Mouse (Mus musculus) heart, adult 8-10 months (tissue): Measurements from ENCODE around the gene Ccdc117. TPM values are rescaled to one million over a fixed set of nuclear protein-coding genes. Genes with fewer than 3 reads are reported as not detected.
"Not testable (repeated sequence)": the region's sequence is repeated elsewhere in the genome, so short reads cannot be mapped to it uniquely, and the experiment has no call there.

Experiments
- DNase-seq: peaks from one replicate; pipeline ENCODE4 v3.0.0; 2022; ENCODE audit warnings: low spot score
- total RNA-seq, 4 experiments: library from RNA; stranded (reverse); gene quantifications; 2 replicates each; pipeline ENCODE4 v1.2.4; 2022

Ccdc117 gene
- total RNA-seq, 4 experiments from 2014 or later, result 19.8 to 27.1 (median 22.6) TPM

DNA sequence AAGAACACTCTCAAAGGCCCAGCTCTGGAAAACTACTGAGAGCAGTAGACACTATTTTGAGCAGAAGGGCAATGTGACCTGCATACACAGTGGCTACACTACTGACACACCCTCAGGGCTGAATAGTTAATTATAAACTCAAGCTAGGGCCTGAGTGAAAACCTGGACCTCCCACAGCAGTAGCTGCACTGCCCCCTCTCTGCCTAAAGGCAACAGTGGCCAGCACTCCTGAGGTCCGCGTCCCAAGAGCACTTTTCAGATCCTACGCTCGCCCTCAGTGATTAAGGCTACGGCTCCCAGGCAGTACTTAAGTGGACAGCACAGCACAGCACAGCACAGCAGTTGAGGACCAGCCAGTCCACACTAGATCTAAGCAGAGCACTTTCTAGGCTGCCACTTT lies 8.9 kb downstream of the Ccdc117 start:
- DNase-seq, result peak; percentile 31

DNA sequence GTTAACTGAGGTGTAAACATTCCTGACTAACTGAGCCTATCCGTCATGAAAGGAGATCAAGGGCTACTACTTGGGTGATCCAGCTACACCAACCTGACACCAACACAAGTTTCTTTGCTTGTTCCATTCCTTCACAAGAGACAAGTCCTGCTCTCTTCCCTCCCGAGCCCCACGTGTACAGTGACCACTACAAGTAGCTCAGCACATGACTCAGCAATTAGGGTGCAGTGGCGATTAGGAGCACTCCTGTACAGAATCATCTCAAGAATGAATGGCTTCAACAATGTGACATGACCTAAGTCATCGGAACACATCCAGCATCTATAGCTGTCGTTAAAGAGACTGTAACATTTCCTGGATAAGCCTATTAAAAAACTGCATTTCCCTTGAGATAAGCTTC lies 11.3 kb downstream of the Ccdc117 start:
- DNase-seq, result no peak

DNA sequence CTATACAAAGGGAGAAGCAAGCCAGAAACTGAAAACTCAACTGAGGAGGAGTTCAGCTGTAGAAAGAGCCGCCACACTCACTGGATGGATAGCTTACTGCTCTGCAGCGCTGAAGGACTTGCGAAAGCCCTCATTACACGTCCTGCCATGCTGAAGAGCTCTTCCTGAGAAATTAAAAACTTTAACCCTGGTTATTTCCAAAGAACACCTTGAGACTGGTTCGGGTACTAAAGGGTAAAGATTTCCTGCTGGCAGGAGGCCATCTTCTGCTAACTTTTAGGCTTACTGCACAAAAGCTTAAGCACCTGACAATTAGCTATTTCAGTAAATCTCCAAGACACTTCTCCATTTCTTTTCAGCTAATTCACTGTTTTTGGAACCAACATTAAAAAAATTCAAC lies 11.8 kb downstream of the Ccdc117 start:
- DNase-seq, result no peak

DNA sequence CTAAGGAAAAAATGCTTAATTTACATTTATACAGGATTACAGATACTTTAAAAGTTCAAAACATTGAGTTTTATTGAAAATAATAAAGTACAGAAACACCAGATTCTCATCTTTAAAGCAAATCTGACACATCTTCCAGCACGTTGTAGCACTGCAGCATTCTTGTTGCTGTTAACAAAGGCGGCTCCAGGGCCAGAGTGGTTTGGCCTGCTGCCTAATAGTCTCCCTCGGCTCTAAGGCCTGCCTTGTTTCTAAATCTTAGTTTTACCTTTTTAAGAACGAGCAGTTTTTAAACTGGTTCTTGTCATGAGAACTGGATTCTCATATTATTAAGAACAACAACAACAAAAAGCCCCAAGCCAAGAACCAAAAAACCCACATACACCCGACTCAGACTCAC lies 13.1 kb downstream of the Ccdc117 start:
- no peak for DNase-seq

DNA sequence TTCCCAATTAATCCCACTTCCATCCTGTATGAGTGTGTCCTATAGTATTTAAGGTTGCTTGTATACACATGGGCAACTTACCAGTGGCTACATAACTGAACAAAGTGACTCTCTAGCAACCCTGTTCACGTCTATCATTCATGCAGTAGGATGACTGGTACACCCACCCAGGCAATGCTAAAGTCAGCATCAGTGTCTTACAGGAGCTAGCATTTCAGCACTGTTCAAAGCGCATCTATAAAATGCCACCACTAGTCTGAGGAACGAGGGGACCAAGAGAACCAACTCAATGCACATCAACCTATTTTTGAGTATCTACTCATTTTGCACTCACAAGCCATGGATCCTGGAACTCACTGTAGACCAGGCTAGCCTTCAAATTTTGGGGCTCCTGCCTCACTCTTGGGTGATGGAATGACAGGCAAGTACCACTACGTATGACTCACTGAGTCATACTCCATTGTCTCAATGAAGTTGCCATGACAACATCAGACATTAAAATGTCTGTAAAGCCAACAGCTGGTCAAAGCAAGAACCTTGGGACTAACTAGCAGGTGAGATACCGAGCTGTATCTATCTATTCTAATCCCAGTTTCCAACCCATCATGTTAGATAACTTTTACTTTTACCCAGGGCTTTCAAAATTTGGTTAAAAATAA lies 14.0 kb downstream of the Ccdc117 start:
- DNase-seq, result no peak

DNA sequence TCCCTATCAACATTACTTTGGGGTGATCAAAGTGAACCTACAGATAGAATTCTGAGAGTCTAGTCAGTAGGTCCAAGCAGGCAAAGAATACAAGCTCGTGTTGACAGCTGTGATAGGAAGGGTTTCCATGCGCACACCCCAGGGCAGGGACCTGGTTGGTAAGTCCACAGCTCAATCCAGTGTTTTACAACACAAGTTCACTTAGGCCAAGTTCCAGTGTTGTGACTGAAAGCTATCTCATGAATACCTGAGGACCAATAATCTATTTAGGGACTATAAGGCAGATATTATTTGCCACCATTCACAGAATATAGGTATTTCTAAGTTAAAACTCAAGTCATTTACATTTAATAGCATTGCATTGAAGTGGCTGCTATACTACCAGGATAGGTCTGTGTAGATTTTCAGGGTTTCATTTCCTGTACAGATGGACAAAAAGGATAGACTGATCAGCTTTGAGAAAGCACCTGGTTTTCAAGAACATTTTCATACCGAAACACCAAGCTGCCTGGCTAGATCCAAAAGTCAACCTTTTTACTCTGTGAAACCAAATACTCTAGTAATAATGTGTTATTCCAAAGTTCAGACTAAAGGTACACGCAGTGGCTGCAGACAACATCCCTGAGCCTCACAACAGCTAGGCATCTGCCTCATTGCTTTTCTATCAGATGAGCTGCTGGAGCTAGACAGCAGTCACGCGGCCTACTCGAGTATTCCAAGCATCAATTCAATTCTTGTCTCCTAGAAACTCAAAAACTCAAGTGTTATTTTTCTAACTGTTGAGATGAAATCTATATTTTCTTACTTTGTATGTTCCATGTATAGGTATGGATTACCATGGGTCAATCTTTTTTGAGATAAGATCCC lies 15.2 kb downstream of the Ccdc117 start:
- no peak for DNase-seq

DNA sequence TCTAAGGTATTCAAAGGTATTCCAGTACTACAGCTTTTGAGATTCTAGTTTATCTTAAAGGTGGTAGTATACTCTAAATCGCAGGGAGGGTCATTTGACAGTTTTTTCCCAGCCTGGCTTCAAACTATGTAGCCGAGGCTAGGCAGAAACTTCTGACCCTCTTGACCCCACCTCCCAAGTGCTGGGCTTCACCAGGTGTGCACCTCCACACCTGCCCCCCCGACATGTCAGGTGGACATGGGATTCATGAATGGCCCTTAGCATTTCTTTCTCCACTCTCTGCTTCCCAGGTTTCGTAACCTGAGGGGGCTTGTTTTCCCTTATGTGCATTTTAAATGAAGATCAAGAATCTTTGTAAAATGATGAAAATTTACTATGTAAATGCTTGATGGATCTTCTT lies 16.6 kb downstream of the Ccdc117 start:
- DNase-seq, result no peak

DNA sequence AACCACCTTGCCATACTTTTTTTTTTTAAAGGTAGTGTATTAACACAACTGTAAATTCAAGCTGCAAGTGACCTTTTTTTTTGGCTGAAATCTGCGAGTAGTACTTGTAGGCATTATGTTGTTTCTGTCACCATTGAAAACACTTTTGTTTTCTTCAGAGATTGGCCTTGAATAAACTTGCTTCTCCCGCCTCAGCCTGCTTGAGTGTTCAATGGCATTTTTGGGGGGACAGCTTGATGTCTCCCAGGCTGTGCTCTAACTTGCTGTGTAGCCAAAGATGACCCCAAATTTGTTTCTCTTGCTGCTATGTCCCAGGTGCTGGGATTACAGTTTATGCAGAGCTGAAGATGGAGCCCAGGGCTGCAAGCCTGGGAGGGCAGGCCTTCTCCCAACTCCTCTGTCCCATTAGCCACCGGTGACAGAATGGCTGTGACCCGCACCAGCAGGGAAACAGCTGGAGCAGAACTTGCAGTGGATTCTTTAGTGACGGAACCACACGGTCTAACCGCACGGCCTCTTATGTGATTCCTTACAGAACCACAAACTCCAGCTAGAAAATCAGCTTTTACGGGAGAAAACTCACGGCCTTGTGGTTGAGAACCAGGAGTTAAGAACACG lies 19.1 kb downstream of the Ccdc117 start:
- DNase-seq, result no peak

DNA sequence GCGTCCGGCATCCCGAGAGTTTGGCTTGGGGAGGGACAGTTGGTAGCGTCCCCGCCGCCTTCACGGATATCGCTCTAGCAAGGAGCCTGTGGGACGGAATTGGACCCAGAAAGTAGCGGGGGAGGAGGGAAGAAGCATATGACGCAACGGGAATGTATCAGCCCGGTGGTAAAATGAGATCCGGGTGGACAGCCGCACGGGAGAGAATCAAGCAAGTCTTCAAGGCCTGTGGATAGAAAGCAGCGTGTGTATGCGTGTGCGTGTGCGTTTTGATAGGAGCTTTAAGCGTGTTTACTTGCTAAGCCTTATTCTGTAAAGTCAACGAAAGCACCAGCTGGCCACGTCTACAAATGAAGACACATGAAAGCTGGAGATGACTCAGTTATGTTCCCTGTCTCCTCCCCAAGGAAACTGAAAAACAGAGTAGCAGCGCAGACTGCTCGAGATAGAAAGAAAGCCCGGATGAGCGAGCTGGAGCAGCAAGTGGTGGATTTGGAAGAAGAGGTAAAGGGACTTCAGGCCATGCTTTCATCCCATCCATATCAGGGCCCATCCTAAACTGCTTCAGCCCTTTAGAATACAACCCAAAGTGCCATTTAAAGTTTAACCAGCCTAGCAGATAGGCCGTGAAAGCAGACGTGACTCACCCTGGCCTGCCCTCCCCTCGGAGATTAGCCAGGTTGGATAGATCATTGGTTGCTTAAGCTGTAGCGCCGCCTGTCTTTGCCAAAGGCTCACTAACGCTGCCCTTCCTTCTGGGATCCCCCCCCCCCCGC lies 20.3 kb downstream of the Ccdc117 start:
- peak; percentile 73 for DNase-seq

DNA sequence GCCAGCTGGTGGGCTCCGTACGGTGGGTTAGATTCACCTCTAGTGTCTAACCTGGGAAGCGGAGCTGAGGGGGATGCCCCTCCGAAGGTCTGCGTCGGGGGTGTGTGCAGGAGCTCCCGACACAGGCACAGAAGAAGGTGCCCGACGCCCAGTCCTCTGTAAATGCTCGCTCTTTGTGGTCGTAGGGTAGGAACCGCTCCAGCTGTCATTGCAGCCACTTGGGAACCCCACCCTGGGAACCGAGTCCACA lies 20.8 kb downstream of the Ccdc117 start:
- no peak for DNase-seq

DNA sequence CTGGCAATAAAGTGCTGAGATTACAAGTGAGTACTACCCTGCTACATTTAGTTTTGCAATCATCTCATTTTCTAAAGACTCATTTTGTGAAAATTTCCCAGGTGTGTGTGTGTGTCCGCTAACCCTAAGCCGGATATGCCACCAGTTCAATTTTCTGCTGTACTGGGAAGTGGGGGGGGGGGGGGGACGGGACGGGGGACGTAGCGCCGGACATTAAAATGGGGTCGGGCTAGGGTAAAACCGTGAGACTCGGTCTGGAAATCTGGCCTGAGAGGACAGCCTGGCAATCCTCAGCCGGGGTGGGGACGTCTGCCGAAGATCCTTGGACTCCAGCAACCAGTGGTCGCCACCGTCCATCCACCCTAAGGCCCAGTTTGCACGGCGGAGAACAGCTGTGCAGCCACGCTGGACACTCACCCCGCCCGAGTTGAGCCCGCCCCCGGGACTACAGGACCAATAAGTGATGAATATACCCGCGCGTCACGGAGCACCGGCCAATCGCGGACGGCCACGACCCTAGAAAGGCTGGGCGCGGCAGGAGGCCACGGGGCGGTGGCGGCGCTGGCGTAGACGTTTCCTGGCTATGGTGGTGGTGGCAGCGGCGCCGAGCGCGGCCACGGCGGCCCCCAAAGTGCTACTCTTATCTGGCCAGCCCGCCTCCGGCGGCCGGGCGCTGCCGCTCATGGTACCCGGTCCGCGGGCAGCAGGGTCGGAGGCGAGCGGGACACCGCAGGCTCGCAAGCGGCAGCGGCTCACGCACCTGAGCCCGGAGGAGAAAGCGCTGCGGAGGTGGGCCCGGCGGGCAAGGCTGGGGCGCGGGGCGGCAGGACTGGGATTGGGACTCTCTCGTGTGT lies 21.3 kb downstream of the Ccdc117 start, which contains the start of gene Xbp1:
Xbp1 (plus strand) TSS at position 248 of the 854 bp plus-strand sequence.
- DNase-seq, result peak; percentile 100

DNA sequence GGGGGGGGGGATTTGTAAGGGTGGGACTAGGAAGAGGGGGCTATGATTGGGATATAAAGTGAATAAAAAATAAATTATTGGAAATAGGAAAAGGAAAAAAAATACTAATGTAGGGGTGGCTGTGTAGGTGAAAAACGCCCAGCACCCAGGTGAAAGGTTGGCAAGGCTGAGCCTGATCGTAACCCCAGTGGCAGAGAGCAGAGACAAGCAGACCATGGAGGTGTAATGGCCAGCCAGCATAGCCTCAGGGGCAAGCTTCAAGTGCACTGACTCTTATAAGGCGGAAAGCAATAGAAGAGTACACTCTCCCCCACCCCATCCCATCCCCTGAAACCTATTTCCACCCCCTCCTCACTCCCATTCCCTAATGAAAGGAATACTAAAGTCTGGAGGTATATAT lies 22.3 kb downstream of the Ccdc117 start:
- no peak for DNase-seq

DNA sequence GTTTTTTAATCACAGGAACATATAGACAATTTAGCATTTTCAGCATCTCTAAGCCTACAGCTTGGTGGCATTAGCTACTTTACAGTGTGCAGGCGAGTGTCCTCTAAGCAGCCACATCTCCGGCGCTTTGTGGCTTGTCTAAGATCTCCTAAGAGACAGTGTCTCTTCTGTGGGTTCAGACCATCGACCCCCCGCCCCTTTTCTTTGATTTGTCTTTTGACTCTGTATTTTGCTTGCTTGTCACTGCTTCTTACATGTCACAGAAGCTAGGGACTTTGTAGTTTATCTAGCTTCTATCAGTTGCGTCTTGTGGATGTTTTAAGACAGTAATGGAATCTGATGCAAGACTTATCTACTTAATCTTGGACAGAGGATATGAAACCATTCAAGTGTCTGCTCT lies 24.6 kb downstream of the Ccdc117 start:
- DNase-seq, result no peak

DNA sequence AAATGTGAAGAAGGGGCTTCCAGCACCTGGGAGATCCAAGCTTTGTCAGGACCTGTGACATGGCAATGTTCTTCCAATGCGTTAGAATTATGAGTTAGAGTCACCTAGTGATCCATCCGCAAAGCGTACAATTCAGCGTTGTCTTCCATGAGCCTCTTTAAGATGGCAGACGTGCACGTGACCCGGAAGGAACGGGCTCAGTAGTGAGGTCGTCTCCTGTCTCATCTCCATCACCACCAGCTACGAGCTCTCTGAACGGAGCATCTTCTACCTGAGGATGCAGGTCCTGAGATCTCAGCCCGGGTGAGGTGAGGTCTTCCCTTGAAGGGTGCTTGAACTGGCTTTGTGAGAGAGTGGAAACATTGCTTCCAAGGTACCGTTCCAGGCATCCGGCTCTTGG lies 25.4 kb downstream of the Ccdc117 start:
- DNase-seq, result no peak

DNA sequence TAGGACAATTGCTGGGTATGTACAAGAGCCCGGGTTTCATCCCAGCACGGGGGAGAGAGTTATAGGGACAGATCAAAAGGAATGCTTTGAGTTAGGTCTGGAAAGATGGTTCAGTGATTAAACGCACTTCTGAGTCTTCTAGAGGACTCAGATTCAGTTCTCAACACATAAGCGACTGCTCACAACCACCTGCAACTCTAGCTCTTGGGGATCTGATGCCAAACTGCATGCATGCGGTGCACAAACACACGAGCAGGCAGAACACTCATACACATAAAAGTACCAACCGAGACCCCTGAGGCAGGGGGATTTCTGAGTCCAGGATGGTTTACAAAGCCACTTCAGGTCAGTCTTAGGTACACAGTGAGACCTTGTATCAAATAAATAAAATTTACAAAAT lies 25.8 kb downstream of the Ccdc117 start:
- DNase-seq, result no peak

DNA sequence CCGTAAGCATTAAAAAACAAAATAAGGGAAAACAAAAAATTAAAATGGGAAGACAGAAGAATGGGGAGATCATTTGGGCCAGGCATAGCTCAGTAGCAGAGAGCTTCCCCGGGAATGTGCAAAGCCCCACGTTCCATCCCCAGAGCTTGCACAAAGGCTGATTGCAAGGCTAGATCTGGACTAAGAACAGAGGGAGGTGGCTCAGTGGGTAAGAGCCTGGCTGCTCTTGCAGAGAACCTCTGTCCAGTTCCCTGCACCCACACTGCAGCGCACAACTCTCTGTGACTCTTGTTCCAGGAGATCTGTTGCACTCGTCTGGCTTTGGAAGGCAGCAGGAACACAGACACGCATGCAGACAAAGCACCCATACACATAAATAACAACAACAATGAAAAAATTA lies 26.3 kb downstream of the Ccdc117 start:
- no peak for DNase-seq

DNA sequence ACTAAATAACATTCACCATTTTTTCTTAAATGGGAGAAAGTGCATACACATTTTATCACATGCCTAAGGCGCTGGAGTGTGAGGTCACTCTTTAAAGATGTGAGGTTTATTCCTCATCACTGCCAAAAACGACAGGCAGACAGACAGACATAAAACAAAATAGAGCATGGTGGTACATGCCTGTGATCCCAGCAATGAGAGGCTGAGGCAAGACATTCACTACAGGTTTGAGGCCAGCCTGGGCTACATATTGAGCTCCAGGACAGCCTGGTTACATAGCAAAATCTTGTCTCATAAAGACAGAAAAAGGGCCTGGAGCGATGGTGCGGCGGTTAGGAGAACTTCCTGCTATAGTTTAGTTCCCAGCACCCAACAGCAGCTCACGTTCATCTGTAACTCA lies 26.8 kb downstream of the Ccdc117 start:
- no peak for DNase-seq

DNA sequence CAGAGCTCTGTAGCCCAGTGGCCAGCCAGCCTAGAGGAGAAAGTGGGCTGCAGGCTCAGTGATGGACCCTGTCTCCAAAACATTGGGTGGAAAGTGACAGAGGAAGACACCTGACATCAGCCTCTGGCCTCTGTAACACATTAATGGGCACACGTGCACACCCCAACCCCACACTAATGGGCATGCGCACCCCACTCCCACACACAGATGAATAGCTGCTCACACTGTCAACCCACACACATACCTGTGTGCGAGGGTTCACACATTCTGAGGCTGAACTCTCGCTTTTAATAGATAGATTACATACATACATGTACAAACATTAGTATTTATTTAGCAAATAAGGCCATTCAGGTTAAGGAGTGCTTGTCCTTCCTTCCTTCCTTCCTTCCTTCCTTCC lies 27.9 kb downstream of the Ccdc117 start:
- DNase-seq, result no peak

DNA sequence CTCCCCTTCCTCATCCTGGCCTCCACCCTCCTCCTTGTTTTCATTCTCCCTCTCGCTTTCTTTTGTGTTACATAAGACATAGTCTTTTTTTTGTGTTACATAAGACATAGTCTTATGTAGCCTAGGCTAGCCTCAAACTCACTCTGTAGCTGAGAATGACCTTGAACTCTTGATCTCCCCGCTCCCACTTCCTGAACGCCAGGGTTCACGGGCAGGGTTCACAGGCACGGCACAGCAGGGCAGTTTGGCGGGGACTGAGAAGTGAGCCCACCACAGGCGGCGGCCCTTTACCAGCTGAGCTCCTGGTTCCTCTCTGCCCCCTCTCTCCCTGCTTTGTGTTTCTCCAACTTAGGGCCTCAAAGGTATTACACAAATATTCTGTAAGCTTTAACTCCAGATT lies 29.0 kb downstream of the Ccdc117 start:
- DNase-seq, result no peak

DNA sequence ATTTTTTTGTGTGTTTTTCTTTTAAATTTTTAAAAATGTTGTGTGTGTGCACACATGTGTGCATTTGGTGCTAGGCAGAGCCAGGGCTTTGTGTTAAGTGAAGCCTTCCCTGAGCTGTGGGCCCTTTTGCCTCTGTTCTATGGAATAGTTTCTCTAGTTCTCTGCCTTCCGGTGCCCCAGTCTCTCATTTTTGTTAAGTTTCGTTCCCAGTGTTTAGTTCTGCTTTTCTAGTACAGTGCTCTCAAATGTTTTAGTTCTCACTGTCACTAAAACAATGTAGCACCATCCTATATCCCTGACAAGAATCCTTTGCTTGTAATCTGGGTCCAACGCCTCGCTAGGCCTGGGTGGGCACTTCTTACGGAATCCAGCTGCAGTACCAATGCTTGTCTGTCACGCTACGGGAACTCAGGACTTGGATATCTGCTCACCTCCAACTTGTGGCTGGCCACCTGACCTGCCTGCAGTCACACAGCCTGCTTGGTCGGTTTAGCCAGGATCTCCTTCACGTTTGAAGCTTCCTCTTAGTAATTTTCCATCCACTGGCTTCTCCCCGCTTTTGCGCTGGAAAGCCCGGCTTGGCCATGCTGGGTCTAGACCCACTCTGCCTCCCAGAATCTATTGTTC lies 29.8 kb downstream of the Ccdc117 start:
- DNase-seq, result no peak

DNA sequence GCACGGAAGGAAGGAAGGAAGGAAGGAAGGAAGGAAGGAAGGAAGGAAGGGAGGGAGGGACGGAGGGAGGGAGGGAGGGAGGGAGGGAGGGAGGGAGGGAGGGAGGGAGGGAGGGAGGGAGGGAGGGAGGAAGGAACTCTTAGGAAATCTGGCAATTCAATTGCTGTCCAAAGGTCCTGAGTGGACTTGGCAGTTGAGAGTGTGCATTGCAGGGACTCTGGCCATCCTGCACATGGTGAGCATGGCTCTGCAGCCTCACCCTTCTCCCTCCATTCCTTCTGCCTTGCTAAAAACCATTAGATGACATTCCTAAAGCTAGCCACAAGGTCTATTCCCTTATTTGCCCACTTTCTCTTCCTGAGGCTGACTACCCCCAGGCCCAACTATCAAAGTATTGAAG lies 31.3 kb downstream of the Ccdc117 start:
- not testable (repeated sequence) for DNase-seq
